Mouse (Mus musculus) lung, adult 2 months (tissue): Measurements from ENCODE around the gene Prkg1. TPM values are rescaled to one million over a fixed set of nuclear protein-coding genes. Genes with fewer than 3 reads are reported as not detected.

Experiments
- DNase-seq: peaks from one replicate; pipeline ENCODE4 v3.0.0; 2022
- H3K4me1 ChIP-seq: fragments of 200-500 bp; 2 replicates; pipeline ENCODE4 v1.6.1; 2011; ENCODE audit warnings: low read length; ENCODE audit not compliant: control insufficient read depth, insufficient read depth
- H3K4me3 ChIP-seq: fragments of 200-500 bp; replicated peaks from 2 replicates; pipeline ENCODE3; 2011; ENCODE audit warnings: low read depth, mild to moderate bottlenecking, control low read depth, low read length; ENCODE audit errors: extremely low read depth
- CTCF ChIP-seq: fragments of 200-500 bp; IDR thresholded peaks from 2 replicates; pipeline ENCODE4 v1.5.1; 2011; ENCODE audit warnings: mild to moderate bottlenecking, low read length, control low read depth; ENCODE audit not compliant: insufficient read depth
- POLR2A ChIP-seq: fragments of 200-500 bp; IDR thresholded peaks from 2 replicates; pipeline ENCODE4 v1.6.1; 2011; ENCODE audit warnings: low read depth, mild to moderate bottlenecking, control low read depth, low read length, borderline replicate concordance; ENCODE audit errors: extremely low read depth
- WGBS: fragments of 180-500 bp; shearing (Covaris S2); methylation state at CpG from one replicate; pipeline ENCODE4 v1.1.7; 2018; 5-methylcytosine and 5-hydroxymethylcytosine counted together
- polyA plus RNA-seq: library from polyadenylated mRNA; depleted of rRNA; stranded (reverse); fragments of >200 nt; gene quantifications from 2 replicates; pipeline ENCODE4 v1.2.3, GENCODE M21; 2012

The Prkg1 gene
- polyA plus RNA-seq, 1 experiment = 6.0 TPM

DNA sequence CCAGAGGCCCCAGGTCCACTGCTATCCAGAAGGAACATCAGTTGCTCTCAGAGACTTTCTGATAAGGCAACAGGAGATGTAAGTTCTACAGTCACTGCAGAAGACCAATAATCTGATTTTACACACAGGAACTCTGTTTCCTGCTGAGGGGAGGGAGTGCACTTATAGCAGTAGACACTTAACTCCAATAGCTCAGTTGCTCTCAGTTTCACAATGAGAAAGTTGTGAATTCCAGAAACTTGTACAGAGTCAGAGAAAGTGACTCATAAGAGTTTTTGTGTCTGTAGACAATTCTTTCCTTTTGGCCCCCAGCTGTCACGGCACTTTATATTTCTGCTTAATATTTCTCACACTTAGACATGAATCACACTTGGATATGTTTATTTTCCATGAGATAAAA is 840.8 kb downstream of the Prkg1 start:
- H3K4me1 ChIP-seq = no peaks in the 10 kb centered on the region

DNA sequence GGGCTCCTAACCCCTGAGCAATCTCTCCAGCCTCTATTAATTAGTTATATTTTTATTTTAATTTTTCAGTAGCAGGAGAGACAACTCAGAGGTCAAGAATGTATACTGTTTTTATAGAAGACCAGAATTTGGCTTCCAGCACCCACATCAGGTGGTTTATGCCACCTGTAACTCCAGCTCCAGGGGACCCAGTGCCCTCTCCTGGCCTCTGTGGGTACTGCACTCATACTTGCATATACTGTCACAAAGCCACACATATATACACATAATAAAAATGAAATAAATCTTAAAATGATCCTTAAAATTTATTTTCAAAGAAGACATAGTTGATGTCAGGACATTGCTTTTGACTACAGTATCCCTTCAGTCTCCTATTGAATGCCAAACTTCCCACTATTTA is 862.5 kb downstream of the Prkg1 start:
- no peak overlapping the region for H3K4me3 ChIP-seq
- TF ChIP-seq POLR2A = no peak
- TF ChIP-seq CTCF = no peak
- DNase-seq = no peak
- no peaks in the 10 kb centered on the region for H3K4me1 ChIP-seq

More for the DNA sequence above, 840.8 kb downstream of the Prkg1 start:
- no peak for DNase-seq
- no peak for TF ChIP-seq POLR2A
- TF ChIP-seq CTCF = no peak
- WGBS = 38% methylated on average over 1 of the region's 1 CpGs
- H3K4me3 ChIP-seq = no peak overlapping the region

DNA sequence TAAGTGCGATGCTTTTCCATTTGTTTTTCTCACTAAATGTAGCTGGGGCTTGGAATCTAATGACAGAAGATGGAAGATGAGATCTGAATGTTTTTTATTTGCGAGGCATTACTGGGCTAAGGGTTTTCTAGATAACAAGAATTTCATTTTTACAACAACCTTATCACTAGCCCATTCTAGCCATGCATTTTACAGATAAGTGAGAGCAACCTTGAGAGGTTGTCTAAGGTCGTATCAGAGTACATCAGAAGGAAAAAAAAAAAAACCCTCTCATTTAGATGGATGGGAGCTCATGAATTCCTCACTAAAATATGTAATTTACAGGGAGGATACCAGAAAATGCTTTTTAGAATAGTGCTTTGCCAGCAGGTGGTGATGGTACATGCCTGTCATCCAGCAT is 863.8 kb downstream of the Prkg1 start:
- 72% methylated on average over 3 of the region's 3 CpGs for WGBS
- Histone ChIP-seq H3K4me1 (no peaks in the 10 kb centered on the region), H3K4me3 (no peak overlapping the region)
- DNase-seq = no peak
- TF ChIP-seq CTCF (no peak), POLR2A (no peak)

DNA sequence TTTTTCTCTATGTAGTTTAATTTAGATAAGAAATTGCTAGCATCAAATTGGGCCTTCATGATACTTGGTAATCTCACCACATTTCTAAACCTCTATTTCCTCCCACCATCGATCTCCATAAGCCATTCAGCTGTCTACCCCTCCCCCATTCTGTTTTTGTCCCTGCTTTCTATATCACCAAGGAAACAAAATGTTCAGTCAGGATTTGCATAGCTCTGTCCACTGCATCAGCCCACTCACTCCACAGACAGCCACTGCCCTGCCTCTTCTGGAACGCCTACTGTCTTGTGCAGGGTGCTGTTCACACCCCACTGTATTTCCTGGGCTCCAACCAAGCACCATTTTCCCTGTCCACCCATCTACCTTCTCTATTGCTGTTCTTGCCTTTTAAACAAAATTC is 874.5 kb downstream of the Prkg1 start:
- no peak for TF ChIP-seq POLR2A
- TF ChIP-seq CTCF = no peak
- no peak overlapping the region for H3K4me3 ChIP-seq
- no peak for DNase-seq
- H3K4me1 ChIP-seq = no peaks in the 10 kb centered on the region
- 70% methylated on average over 2 of the region's 2 CpGs for WGBS

DNA sequence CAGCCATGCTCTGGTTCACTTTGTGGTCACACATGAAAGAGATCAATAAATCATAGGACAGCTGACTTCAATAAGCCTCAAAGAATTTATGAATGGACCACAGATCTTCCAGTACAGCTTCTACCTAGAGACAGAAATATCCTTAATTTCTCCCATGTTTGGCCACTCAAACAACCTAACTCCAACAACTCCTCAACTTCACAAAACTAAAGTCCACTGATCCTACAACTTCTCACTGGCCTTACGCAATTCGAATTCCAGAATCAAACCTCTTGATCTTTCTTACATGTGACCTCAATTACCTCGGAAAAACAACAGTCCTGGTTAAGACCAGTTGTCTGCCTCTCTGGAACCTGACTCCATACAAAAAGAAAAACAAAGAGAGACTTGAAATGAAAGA is 875.0 kb downstream of the Prkg1 start:
- H3K4me3 ChIP-seq = no peak overlapping the region
- no peaks in the 10 kb centered on the region for H3K4me1 ChIP-seq
- no peak for TF ChIP-seq CTCF
- TF ChIP-seq POLR2A = no peak
- no peak for DNase-seq
- WGBS = 79% methylated on average over 3 of the region's 3 CpGs

DNA sequence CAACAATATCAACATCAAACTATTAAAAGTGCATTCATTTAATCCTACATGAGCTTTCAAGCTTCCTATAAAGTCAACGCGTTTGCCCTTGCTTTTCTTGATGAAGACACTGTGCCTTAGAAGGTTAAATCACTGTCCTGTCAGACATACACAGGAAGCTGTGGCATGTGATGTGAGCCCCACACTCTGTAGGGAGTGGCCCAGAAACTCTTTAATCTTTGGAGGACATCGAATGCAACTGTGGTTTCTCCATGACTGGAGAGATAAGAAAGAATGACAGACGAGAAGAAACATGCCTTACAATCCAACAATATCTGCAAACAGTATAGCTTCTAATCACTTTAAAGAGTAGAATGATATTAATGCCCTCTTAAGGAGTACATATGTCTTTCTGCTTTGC is 903.4 kb downstream of the Prkg1 start:
- H3K4me3 ChIP-seq = no peak overlapping the region
- no peak for TF ChIP-seq POLR2A
- no peak for TF ChIP-seq CTCF
- 38% methylated on average over 4 of the region's 4 CpGs for WGBS
- H3K4me1 ChIP-seq = no peaks in the 10 kb centered on the region
- DNase-seq = no peak

DNA sequence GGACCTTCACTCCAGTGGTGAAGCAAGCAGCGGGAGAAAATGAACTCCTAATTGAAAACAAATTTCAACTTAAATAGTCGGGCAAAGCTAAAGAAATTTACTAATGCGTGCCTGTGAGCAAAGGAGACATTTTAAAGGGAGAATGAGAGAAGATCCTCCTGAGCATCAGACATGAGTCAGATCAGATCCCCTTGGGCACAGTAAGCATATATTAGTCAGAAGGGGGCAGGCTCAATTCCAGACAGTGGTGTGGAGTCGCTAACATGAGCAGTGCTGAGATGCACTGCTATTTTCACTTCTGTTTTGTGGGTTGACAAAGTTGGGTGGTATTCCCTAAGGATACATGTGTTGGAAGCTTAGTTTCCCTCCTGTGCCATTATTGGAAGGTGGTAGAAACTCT is 913.8 kb downstream of the Prkg1 start:
- no peak for DNase-seq
- TF ChIP-seq POLR2A (no peak), CTCF (no peak)
- WGBS = 84% methylated on average over 4 of the region's 4 CpGs
- no peak overlapping the region for H3K4me3 ChIP-seq
- H3K4me1 ChIP-seq = peaks cover 1% of the 10 kb centered on the region; the same call in 1 of the 2 replicates

DNA sequence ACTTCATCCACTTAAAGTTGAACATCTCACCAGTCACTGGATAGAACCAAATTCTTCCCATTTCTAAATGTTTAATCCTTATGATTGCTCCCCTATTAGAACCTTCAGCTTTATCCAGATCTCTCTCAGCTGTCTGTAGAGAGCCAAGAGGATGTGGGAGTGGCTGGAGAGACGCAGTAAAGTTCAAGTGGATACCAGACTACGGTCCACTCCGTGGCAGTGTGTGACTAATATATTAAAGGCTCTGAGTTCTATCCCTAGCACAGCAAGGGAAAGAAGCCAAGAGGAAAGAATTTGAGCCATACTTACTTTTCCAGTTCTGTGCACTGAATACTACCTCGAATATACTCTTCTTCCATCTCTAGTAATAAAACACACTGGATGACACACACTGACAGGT is 919.9 kb downstream of the Prkg1 start:
- no peak for TF ChIP-seq POLR2A
- no peak for TF ChIP-seq CTCF
- WGBS = 26% methylated on average over 4 of the region's 4 CpGs
- Histone ChIP-seq H3K4me1 (no peaks in the 10 kb centered on the region), H3K4me3 (no peak overlapping the region)
- no peak for DNase-seq

DNA sequence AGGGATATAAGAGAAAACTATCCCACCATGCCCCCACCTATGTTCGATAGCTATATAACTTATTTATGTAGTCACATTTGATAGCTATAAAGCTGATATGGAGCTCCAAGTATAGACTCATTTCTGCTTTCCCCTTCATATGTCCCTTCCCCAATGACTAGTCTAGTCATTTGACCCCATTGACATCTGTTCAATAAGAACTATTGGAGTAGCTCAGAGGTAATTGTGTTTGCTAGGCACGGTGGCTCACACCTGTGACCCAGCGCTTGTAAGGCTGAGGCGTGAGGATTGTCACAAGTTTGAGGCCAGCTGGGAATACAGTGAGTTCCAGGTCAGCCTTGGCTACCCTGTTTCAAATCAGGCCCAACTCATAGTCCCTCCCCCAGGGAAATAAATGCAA is 921.2 kb downstream of the Prkg1 start:
- no peak for DNase-seq
- no peak overlapping the region for H3K4me3 ChIP-seq
- TF ChIP-seq POLR2A (no peak), CTCF (no peak)
- WGBS = 71% methylated on average over 4 of the region's 4 CpGs
- H3K4me1 ChIP-seq = no peaks in the 10 kb centered on the region

DNA sequence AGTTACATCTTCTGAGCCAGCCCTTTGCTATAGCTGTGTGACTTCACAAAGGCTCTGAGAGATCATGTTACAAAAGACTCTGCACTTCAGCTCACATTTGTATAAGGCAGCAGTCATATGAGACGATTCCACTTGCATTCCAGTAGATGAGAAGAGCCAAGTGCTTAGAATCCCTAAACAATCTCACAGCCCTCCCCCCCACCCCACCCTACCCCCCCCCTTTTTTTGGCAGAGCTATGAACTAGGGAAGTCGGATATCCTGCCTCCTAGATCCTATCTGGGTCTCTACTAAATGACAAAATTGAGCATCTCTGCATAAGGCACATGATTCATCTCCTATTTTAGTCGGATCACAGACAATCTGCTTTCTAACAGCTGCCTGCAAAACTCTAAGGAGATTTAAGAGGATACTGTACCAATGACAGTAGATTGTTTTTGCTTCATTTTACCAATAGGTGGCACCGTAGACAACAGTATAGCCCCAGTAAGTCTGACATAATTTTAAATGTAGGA is 921.7 kb downstream of the Prkg1 start:
- no peak for DNase-seq

More for the DNA sequence above, 921.7 kb downstream of the Prkg1 start:
- no peak overlapping the region for H3K4me3 ChIP-seq
- H3K4me1 ChIP-seq = no peaks in the 10 kb centered on the region
- no peak for TF ChIP-seq POLR2A
- peak; percentile 13; the same call in 1 of the 2 replicates for TF ChIP-seq CTCF
- 1% methylated on average over 4 of the region's 4 CpGs for whole genome bisulfite sequencing
